Mouse (Mus musculus) embryonic facial prominence, embryonic 11.5 days (tissue): ENCODE data around the gene Dscaml1. TPM values are rescaled to one million over a fixed set of nuclear protein-coding genes. Genes with fewer than 3 reads are reported as not detected.

Experiments
- ATAC-seq: fragments of 200-750 bp; cut with Nextera tagmentation; replicated peaks from 2 replicates; pipeline ENCODE4 v1.8.0; 2017; ENCODE audit warnings: low read depth; ENCODE audit not compliant: insufficient number of reproducible peaks, low FRiP score, low TSS enrichment
- DNase-seq: peaks from one replicate; pipeline ENCODE4 v3.0.0-alpha.2; 2015; ENCODE audit warnings: low spot score
- H3K27ac ChIP-seq: fragments of 300-500 bp; sonication (generic); replicated peaks from 2 replicates; pipeline ENCODE4 v1.5.1; 2014; ENCODE audit warnings: mild to moderate bottlenecking, low read depth, low read length, control low read depth
- H3K27me3 ChIP-seq: fragments of 300-500 bp; sonication (generic); 2 replicates; pipeline ENCODE4 v1.6.1; 2014; ENCODE audit warnings: mild to moderate bottlenecking, low read length, moderate library complexity, mixed read lengths; ENCODE audit not compliant: control insufficient read depth, insufficient read depth
- H3K36me3 ChIP-seq: fragments of 300-500 bp; sonication (generic); replicated peaks from 2 replicates; pipeline ENCODE4 v1.6.1; 2014; ENCODE audit warnings: low read depth, mild to moderate bottlenecking, low read length, moderate library complexity, mixed read lengths; ENCODE audit not compliant: control insufficient read depth, insufficient read depth
- H3K4me1 ChIP-seq: fragments of 300-500 bp; sonication (generic); 2 replicates; pipeline ENCODE4 v1.6.1; 2014; ENCODE audit warnings: low read length, mixed read lengths; ENCODE audit not compliant: control insufficient read depth, insufficient read depth
- H3K4me2 ChIP-seq: fragments of 300-500 bp; sonication (generic); 2 replicates; pipeline ENCODE4 v1.6.1; 2014; ENCODE audit warnings: low read depth, mild to moderate bottlenecking, control low read depth, low read length, moderate library complexity
- H3K4me3 ChIP-seq: fragments of 300-500 bp; sonication (generic); 2 replicates; pipeline ENCODE4 v1.5.1; 2014; ENCODE audit warnings: low read depth, low read length, control low read depth
- H3K9ac ChIP-seq: fragments of 300-500 bp; sonication (generic); replicated peaks from 2 replicates; pipeline ENCODE4 v1.6.1; 2014; ENCODE audit warnings: mild to moderate bottlenecking, control low read depth, low read length
- H3K9me3 ChIP-seq: fragments of 300-500 bp; sonication (generic); replicated peaks from 2 replicates; pipeline ENCODE4 v1.6.1; 2016; ENCODE audit warnings: mild to moderate bottlenecking, low read length, inconsistent platforms, mixed read lengths; ENCODE audit not compliant: control insufficient read depth
- WGBS: fragments of 180-500 bp; shearing (Covaris S2); extraction: QIAGEN DNeasy Blood & Tissue Kit; methylation state at CpG from one replicate; pipeline ENCODE4 v1.1.7; 2014; 5-methylcytosine and 5-hydroxymethylcytosine counted together
- polyA plus RNA-seq: library from polyadenylated mRNA; unstranded; fragments of >200 nt; fragmentation: Nextera tagmentation; extraction: Ambion mirVana; gene quantifications from 2 replicates; pipeline ENCODE4 v1.2.1, GENCODE M21; 2014

Gene Dscaml1
- polyA plus RNA-seq, 1 experiment from 2014 or later: 0.76 TPM

DNA sequence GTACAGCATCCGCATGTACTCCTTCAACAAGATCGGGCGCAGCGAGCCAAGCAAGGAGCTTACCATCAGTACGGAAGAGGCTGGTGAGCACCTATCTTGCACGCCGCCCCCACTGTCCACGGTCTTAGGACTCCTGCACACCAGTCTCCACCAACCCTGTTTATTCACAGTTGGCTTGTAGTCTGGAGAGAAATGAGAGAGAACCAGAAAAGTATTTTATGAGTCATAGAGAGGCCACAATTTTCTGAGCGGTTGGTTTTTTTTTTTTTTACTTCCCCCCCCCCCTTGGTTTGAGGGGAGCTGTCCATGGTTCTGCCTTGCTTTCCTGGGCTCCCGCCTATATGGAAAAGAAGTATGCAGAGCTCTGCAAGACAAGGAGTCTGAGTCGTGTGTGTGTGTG lies 283.9 kb downstream of the Dscaml1 start:
- H3K36me3 ChIP-seq: no peaks in the 10 kb centered on the region
- no peaks in the 10 kb centered on the region for H3K9me3 ChIP-seq
- no peaks in the 10 kb centered on the region for H3K4me1 ChIP-seq
- 70% methylated on average over 11 of the region's 11 CpGs for WGBS
- H3K27ac ChIP-seq: no peak overlapping the region
- H3K9ac ChIP-seq: no peak overlapping the region
- H3K4me2 ChIP-seq: no peak overlapping the region
- H3K4me3 ChIP-seq: no peak overlapping the region
- ATAC-seq (no peak), DNase-seq (peak; percentile 51)
- no peaks in the 10 kb centered on the region for H3K27me3 ChIP-seq

DNA sequence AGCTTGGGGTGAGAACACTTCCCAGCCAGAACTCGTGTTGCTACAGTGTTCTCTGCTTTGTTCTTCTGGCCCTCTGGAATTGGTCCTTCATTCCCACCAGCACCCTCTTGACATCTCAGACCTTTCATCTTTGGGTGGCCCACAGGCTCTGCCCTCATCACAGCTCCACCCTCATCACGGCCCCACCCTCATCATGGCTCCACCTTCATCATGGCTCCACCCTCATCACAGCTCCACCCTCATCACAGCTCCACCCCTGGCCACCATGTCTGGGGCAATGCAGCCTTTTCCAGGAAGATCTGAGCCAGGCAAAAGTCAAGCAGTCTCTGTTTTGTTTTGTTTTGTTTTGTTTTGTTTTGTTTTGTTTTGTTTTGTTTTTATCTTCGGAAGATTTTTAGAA lies 289.0 kb downstream of the Dscaml1 start:
- no peak overlapping the region for H3K9ac ChIP-seq
- 67% methylated on average over 3 of the region's 3 CpGs for WGBS
- ATAC-seq (no peak), DNase-seq (no peak)
- H3K4me2 ChIP-seq: no peak overlapping the region
- H3K27ac ChIP-seq: no peak overlapping the region
- no peaks in the 10 kb centered on the region for H3K9me3 ChIP-seq
- no peak overlapping the region for H3K4me3 ChIP-seq
- no peaks in the 10 kb centered on the region for H3K27me3 ChIP-seq
- H3K36me3 ChIP-seq: no peaks in the 10 kb centered on the region
- H3K4me1 ChIP-seq: no peaks in the 10 kb centered on the region

DNA sequence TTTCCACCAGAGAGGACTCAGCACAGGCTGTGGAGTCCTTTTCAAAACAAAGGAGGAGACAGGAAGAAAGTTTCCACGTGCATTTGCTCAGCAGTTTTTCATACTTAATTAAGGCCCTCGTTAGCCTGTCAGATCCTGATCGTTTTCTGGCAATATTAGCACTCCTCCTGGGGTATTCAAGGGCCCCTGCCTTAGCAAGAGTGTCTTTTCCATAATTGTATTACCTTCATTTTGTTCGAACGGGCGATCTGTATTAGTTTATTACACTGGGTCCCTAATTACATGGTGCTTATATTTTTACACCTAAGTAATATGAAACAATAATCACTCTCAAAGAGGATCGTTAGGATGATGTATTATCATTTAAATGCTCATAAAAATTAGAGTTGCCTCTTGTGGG lies 293.6 kb downstream of the Dscaml1 start:
- no peak overlapping the region for H3K27ac ChIP-seq
- H3K27me3 ChIP-seq: no peaks in the 10 kb centered on the region
- H3K4me2 ChIP-seq: no peak overlapping the region
- 58% methylated on average over 7 of the region's 7 CpGs for WGBS
- ATAC-seq (no peak), DNase-seq (no peak)
- no peaks in the 10 kb centered on the region for H3K4me1 ChIP-seq
- H3K9me3 ChIP-seq: no peaks in the 10 kb centered on the region
- no peaks in the 10 kb centered on the region for H3K36me3 ChIP-seq
- no peak overlapping the region for H3K9ac ChIP-seq
- no peak overlapping the region for H3K4me3 ChIP-seq

DNA sequence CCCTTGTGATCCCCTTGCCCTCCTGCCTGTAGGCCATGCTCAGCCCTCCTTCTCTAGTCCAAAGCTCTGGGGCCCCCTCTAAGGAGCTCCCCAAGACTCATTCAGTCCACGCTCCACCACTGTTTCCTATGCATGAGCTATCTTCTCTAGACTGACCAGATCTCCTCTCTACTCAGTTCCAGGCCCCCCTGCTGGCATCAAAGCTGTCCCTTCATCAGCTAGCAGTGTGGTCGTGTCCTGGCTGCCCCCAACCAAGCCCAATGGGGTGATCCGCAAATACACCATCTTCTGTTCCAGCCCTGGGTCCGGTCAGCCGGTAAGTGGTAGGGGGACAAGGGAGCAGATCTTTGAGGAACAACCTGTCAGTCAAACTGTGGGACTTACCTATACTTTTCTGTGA lies 305.4 kb downstream of the Dscaml1 start:
- Histone ChIP-seq H3K27ac (no peak overlapping the region), H3K27me3 (no peaks in the 10 kb centered on the region), H3K9ac (no peak overlapping the region), H3K4me3 (no peak overlapping the region), H3K4me2 (no peak overlapping the region), H3K4me1 (no peaks in the 10 kb centered on the region), H3K36me3 (no peaks in the 10 kb centered on the region), H3K9me3 (no peaks in the 10 kb centered on the region)
- DNase-seq: no peak
- 86% methylated on average over 5 of the region's 5 CpGs for WGBS
- no peak for ATAC-seq

GRCm38 (mm10) chr9:45733246-45733645 lies 306.8 kb downstream of the Dscaml1 start:
- DNase-seq: no peak
- 77% methylated on average over 6 of the region's 6 CpGs for WGBS
- Histone ChIP-seq H3K36me3 (no peaks in the 10 kb centered on the region), H3K27ac (no peak overlapping the region), H3K4me2 (no peak overlapping the region), H3K4me1 (no peaks in the 10 kb centered on the region), H3K4me3 (no peak overlapping the region), H3K9me3 (no peaks in the 10 kb centered on the region), H3K27me3 (no peaks in the 10 kb centered on the region), H3K9ac (no peak overlapping the region)
- ATAC-seq: no peak

DNA sequence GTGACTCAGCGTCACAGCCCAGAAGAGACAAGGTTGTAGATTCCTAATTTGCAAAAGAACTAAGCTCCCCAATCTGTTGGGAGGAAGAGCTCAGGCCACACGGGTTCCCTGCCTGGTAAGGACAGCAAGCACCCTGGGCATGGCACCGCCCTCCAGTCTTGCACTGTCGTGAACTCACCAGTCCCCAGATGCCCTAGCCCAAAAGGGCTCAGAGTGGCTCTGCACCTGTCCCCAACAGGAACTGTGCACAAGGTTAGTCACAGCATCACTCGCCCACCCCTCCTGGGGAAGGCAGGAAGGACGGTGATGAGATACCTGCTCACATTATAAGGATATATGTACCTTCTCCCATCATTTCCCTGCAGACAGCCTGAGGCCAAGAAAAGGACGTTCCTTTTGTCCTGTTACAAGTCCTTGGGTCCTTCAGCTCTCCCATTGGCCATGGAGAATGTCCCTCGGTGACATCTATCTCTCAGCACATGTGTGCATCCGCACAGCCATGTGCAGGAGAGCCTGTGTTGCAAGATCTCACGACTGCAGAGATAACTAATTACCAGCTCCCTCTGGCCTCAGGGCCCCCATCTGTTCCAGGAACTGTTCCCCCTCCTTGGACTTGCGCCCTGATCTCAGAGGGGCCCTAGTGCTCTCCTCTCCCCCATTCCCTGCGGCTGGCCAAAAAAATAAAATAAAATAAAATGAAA lies 312.7 kb downstream of the Dscaml1 start:
- Histone ChIP-seq H3K9ac (no peak overlapping the region), H3K27ac (no peak overlapping the region)

DNA sequence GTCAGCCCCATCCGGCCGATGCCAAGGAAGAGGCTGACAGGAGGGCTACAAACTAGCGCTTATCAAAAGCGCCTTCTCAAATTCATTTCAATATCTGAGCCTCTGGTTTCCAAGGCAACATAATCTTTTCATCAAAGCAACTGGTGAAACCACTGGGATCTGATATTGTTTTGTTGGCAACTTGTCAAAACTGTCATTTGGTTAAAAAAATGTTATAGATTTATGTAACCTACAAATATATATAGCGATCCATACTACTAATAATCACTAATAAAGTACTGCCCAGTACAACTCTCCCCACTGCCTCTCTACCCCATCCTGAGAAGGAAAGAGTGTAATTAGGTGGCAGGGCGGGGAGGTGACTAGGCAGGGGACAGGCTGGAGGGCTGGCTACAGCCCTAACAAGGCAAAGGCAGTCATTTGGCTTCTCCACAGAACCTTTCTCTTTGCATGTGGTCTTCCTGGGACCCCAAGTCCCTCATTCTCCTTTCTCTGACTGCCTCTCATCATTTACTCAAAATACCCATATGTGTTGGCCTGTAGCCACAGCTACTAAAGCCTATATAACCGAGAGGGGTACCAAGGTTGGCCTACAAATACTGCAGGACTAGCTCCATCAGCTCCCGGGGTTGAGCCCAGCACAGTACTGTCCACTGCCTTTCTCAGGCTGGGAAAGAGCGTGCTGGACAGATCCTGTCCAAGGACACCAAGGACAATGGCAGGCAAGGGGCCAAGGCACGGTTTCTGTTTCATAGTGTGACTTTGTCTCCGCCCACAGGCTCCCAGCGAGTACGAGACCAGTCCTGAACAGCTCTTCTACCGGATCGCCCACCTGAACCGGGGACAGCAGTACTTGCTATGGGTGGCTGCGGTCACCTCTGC lies 313.5 kb downstream of the Dscaml1 start:
- H3K9ac ChIP-seq: no peak overlapping the region
- no peaks in the 10 kb centered on the region for H3K9me3 ChIP-seq
- H3K4me3 ChIP-seq: no peak overlapping the region
- no peaks in the 10 kb centered on the region for H3K36me3 ChIP-seq
- H3K4me2 ChIP-seq: no peak overlapping the region
- no peaks in the 10 kb centered on the region for H3K4me1 ChIP-seq
- no peaks in the 10 kb centered on the region for H3K27me3 ChIP-seq
- no peak overlapping the region for H3K27ac ChIP-seq
- ATAC-seq: no peak
- WGBS: 70% methylated on average over 17 of the region's 17 CpGs
- no peak for DNase-seq

More for the DNA sequence above, 312.7 kb downstream of the Dscaml1 start:
- no peak overlapping the region for H3K4me2 ChIP-seq
- ATAC-seq (no peak), DNase-seq (no peak)
- WGBS: 70% methylated on average over 12 of the region's 12 CpGs
- H3K36me3 ChIP-seq: no peaks in the 10 kb centered on the region
- H3K9me3 ChIP-seq: no peaks in the 10 kb centered on the region
- no peaks in the 10 kb centered on the region for H3K27me3 ChIP-seq
- H3K4me3 ChIP-seq: no peak overlapping the region
- H3K4me1 ChIP-seq: no peaks in the 10 kb centered on the region

DNA sequence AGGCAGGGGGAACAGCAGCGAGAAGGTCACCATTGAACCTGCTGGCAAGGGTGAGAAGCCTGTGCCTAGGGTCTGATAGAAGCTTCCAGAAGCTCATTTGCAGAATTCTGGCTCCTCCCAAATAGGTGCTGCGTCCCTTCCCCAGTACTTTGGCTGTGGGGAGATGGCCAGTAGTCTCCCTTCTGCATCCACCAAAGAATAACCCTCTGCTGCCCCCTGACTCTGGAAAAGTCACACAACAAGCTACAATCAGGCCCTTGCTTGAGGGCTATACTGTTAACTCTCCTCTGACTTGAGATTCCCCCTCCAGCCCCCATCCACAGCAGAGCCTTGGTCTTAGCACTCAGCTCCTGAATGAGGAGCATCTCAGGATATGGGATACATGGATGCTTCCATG lies 314.2 kb downstream of the Dscaml1 start:
- Histone ChIP-seq H3K27ac (no peak overlapping the region), H3K27me3 (no peaks in the 10 kb centered on the region), H3K4me1 (no peaks in the 10 kb centered on the region), H3K9me3 (no peaks in the 10 kb centered on the region), H3K36me3 (no peaks in the 10 kb centered on the region), H3K9ac (no peak overlapping the region), H3K4me2 (no peak overlapping the region), H3K4me3 (no peak overlapping the region)
- ATAC-seq: no peak
- WGBS: 65% methylated on average over 2 of the region's 2 CpGs
- peak; percentile 23 for DNase-seq
